ENCODE assay signal across 1 mouse cellular context in the genomic region with DNA sequence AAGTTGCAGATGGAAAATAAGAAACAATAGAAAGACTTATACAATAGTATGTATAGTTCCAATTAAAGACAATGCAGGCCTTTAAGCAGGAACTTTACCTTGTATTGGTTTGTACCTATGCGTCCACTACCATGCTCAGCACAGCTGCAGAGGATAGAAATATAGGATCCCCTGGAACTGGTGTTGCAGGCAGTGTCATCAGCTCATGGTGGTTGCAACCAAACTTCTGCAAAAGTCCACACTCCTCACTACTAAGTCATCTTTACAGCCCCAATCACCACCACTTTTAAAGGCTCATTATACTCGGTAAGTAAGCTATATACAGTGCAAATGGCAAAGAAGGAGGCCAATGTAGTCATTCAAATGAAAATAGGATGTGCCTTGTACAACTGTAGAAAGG.
TF ChIP-seq lines count a peak whose summit lies in the region.

No protein-coding gene starts in this region.

TF ChIP-seq in MEL, 35 proteins besides CTCF, POLR2A, EP300 and RAD21 (continued from another document):
- no peak for TF ChIP-seq TBP (IDR thresholded peaks at IDR 0.05; ENCODE audit: low read depth, low read length)
- no peak for TF ChIP-seq MAX (IDR thresholded peaks at IDR 0.05; ENCODE audit: low read length)
- no peak for TF ChIP-seq TCF12 (IDR thresholded peaks at IDR 0.05; ENCODE audit: low read depth, low read length)
- TF ChIP-seq MYB (IDR thresholded peaks at IDR 0.05; ENCODE audit: low read depth, low read length), result no peak
- TF ChIP-seq KAT2A (conservative IDR thresholded peaks at IDR 0.05; ENCODE audit: low read depth, low read length), result no peak; the same call in 1 of the 2 replicates
- TF ChIP-seq ZKSCAN1 (IDR thresholded peaks at IDR 0.05; ENCODE audit: low read depth, low read length), result no peak
